Mouse (Mus musculus): ENCODE measurements around the gene Rprd1b.

Rprd1b gene

DNA sequence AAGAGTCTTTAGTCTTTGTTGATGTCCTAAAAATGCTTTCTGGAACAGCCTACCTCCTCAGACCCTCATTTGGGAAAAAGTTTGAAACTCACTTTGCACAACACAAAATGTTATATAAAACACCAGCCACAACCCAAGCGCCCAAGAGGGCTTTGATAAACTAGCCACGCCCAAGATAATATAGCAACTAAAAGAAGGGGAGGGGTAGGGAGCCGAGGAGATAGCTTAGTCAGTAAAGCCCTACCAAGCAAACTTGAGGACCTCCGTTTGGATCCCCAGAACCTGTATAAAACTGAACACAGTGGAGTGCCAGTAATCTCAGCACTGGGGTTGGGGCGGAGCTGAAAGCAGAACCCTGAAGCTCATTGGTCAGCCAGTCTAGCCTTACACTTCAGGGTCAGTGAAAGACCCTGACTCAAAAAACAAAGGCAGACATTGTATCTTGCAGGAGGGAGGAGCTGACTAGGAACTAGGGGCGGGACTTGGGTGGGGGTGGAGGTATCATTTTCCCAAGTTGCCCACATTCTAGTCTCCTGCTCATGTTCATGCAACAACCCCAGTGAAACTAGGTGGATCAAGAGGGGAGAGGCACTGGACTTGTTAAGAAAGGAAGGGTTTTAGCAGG is 124.5 kb downstream of the Rprd1b start:
- no peak for DNase-seq

DNA sequence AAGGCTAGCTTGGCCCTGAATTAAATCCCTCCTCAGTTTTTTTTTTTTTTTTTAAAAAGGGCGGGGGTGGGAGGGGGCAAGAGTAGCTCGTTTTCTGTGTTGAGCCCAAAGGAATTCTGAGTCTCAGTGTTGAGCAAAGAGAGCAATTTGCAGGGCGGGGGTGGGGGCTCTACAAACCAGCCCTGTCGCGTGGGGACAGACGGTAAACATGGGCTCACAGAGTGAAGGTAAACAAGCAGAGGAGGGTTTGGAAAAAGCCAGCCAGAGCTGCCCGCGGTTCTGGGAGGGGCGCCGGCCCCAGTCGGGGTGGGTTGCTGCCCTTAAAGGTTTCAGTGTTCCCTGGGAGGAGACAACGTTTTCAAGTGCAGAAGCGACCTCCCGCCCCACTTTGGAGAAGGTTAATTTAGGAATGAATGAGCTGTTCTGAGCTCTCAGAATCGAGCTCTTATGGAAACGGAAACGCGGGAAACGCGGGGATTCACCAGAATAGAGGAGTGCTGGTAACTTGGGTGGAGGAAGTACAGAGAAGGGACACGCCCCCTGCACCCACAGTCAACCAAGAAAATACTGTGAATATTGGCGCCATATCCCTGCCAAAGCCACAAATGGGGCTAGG is 125.5 kb downstream of the Rprd1b start:
- DNase-seq: no peak

DNA sequence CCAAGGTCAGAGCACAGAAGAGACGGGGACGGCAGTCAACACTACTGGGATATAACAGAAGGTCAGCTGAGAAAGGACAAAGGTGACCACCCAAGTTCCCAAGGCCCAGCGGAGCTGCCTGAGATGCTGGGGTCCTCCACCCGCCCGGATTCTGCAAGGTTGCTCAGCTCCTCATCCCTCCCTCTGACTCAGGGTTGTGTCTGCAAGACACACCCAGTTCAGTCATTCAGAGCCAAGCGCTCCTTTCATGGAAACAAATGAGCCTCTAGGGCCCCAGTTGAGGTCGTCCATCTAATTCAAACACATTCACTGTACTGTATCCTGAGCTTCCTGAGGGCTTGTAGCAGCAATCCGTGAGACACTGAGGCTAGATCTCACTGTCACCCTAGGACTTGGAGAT is 126.3 kb downstream of the Rprd1b start:
- DNase-seq: no peak

DNA sequence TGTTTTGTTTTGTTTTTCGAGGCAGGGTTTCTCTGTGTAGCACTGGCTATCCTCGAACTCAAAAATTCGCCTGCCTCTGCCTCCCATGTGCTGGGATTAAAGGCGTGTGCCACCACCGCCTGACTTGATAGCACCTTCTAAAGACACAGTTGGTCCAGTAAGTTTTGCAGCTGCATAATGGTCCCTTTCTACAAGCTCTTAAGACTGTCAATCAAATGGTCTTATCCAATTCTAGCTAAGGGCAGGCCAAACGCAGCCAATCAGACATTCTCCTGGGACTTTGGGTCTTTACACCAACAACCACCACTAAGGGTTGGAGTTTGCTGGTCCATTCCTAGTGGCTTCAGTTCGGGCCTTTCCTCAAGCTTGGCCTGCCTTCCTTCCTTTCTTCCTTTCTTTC is 126.8 kb downstream of the Rprd1b start:
- DNase-seq: no peak

DNA sequence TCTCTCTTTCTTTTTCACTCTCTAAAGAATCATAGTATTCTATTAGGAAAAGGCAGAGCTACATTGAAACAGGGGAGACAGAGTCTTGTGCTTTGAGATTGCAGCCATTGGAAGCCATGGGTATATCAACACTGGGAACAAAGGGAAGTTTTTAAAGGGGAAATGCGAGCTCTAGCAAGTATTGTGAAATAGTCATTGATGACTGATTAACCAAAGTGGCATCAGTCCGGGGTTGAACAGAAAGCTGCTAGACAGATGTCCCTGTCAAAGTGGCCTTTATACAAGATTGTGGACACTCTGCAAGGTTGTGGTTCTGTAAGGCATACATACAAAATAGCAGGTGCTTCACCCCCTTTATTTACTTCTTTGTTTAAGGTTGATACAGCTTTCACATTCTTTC is 127.3 kb downstream of the Rprd1b start:
- no peak for DNase-seq

DNA sequence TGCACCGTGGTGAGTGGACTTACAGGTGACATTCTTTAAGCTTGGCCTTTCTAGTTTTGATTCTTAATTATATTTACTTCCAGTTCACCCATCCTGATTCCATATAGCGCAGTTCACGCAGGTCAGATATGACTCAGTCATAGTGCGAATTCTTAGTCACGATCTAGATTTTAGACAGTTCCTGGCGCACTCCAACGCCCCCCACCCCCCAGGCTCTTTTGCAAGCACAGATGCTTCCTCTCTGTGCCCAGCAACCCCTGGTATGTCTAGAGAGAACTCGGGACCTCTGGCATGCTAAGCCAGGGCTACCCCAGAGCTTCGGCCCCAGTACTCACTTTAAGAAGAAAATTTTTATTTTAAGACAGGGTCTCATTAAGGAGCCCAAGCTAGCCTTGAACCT is 128.2 kb downstream of the Rprd1b start:
- no peak for DNase-seq

DNA sequence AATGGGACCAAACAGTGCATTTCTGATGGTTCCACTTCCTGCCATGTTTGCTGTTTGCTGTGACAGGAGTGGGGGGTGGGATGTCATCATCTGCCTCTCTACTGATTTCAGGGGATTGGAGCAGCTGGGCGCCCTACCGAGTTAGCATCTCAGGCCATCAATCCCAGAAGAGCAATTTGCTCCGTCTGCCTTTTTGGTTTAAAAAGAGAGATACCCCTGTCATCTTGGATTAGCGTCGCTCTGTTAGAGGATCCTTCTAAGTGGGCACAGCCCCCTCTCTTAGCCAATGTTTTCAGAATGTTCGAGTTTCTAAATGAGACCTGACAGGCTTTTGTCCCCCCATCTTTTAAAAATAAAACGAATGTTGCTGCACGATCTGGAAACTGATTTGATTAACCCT is 129.4 kb downstream of the Rprd1b start:
- no peak for DNase-seq

DNA sequence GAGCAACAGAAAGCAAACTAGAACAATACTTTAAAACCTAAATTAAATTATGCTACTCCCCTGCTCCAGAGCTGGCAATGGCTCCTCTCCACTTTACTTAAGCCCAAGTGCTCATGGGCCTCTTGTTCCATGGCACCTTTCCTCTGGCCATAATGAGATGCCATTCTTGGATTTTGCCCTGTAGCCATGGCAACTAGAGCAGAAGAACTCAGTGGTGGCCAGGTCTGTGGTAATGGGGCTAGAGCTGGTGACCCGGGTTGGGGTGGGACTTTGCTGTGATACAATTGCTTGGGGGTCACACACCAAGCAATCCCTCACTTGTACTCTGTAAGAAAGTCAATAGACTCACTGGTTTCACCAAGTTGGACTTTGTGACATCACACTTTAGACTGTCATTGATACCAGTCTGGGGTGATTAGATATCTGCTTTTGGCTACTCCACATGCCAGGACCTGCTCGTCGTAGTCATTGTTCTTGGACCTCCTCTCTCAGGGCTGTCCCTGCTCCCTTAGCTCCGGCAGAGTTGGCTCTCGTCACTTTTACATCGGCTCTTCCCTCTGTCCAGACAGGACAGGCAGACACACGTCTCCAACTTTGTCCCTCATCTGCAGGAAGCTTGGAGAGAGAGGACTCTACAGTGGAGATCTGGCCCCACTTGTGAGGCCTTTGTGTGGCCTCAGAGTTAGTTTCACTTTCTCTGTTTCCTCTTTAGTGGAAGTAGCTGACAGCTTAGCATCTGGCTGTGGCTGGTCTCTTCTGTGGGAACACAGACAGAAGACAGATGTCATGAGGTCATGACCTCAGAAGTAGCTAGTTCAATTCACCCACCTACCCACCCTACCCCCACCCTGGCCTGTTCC is 131.3 kb downstream of the Rprd1b start:
- no peak for DNase-seq

DNA sequence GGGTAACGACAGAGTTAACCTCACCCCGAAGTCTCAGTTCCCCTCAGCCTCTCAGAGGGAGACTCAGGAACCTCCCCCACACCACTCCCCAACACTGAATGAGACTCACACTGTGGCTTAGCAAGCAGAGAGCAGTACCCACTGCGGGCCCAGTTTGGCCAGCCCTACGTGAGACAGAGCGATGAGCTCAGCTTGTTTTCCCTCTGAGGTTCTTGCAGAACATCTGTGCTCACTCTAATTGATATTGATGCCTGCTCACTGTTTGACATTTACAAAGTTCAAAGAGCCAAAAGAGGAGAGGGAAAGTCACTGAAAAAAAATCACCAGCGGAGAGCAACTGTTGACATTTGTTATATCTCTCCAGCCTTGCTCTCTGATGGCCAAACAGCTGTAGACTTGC is 133.5 kb downstream of the Rprd1b start:
- no peak for DNase-seq

DNA sequence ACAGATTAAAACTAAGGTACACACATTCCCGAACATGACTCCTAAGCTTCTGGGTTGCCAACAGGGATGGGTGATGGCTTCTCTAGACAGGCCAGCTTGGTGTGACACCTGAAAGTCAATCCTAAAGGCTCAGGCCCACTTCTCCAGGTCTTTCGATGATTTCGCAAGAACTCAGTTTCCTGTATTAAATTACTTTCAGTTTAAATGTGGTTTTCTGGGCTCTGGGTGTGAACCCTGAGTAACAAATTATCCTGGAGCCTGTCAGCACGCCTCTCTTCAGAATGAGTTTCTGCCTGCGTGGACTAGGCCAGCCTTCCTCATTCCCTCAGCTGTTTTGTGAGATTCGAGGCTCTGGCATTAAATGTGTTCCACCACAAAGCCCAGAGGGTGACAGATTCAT is 134.7 kb downstream of the Rprd1b start:
- DNase-seq: no peak

DNA sequence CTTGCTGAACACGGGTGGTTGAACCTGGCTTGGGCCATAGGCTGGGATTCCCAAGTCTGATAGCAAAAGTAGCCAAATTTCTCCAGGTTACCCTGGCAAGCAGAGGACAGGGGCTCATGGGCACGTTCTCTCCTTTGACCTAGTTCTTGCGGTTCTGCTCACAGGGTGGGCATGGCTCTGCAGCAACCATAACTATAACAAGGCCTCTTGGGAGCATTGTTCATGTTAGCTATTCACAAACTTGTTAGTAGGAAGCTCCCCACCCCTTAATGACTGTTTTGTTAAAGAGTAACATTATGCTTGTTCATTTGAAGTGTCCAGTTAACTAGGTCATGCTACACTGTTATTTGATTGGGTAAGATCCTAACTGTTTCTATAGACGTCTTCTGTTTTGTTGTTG is 137.5 kb downstream of the Rprd1b start:
- DNase-seq: no peak

DNA sequence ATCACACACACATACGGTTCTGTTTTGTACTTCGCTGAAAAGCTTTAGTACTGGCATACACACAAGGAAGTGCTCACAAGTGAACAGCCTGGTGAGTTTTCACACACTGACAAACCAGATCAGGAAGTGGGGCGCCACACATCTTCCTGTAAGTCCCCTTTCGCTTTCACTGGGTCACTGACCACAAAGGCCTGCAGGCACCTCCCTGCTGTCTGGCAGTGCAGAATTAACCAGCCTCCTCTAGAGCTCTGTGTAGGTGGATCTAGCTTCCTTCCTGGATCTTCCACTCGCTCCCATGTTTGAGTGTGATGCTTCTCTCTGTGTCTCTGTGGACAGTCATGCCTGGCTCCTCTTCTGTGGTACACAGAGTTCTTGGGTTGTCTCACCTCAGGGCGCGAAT is 138.3 kb downstream of the Rprd1b start:
- DNase-seq: no peak

DNA sequence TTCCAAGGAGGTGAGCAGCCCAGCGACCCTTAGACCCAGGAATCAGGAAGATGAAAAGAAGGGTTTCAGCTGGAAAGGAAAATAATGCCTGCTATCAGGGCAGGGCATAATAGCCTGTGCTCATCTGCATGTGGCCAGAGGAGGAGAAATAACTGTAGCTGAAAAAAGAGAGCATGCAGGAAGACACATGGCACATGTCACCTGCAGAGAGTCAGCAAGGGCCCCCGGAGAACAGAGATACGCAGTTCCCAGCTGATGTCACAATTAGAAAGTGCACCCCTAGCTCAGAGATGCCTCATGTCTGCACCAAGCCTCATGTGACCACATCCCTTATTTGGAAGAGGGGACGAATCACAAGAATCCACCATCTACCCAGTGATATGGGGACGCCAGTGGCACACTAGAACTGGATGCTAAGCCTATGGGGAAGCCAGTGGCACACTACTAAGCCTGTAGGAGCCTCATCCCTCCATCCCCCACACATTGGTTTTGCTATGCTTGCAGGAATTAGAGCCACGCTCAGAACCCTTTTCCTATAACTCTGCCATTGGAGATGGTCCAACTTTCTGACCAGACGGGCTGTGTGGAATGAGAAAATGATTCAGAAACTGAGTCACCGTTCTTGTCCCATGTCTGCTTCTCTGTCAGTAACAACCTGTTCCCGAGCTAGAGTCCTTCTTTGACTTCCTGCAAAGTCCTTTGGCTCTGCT is 139.4 kb downstream of the Rprd1b start:
- DNase-seq: no peak

DNA sequence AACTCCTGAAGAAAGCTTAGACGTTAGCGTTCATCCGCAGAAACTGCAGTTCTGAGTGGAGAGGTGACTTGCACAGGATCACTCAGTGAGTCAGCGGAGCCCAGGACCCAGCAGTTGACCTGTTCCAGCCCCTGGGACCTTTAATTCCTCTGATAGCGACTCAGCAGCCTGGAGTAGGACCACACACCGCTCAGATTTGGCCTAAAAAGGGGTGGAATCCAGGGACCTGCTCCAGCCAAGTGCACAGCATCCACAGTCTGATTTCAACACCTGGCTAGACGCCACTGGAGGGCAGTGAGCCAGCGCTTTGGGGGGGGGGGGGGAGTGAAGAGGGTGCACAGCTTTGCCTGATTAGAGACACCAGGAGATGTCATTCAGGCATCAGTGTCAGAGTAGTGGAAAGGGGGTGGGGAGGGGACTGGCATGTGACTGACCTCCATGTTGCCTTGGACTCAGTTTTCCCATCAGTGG is 140.5 kb downstream of the Rprd1b start:
- DNase-seq: no peak

DNA sequence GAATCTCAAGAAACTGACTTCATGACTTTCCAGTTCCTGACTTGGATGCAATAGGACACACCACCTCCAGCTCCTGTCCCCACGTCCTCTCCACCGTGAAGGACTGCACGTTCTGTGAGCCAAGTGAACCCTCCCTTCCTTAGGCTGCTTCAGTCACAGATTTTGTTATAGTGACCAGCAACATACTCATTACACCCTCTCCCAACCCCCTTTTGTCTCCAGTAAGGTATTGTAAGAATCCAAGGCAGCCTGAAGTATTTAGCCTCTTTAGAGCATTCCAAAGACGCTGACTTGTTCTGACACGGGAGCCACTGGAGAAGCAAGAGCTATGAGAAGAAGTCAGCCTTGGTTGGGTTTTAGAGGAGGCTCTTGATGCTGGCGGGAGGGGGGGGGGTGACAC is 141.1 kb downstream of the Rprd1b start:
- no peak for DNase-seq

DNA sequence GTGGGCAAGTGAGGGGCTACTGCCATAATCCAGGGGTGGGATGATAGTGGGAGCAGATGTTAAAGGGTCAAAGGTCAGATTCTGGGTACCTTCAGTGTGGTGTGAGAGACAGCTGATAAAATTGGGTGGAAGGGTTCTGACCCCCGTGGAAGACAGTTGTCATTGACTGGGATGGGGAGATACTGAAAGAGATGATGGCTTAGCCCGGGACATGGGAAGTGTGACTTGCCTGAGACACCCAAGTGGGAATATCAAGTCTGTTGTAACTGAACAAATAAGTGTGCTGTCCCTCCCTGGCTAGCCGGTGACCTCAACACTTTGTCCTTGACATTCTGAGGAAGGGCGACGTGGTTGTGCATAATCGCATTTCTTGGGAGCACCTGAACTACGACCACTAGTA is 141.5 kb downstream of the Rprd1b start:
- no peak for DNase-seq

DNA sequence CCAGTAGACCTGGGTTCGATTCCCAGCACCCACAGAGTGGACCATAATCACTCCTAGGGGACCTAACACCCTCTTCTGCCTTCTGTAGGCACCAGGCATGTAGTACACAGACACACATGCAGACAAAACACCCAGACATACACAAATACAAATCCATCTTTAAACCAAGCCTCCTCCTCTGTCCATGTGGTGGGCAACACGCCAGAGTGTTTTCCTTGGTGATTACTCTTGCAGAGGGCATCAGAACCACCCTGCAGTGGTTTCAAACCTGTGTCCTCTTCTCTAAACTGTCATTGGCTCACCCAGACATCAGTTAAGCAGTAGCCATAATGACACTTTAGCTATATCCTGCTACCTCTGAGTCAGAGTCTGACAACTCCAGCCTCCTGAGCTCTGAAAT is 142.1 kb downstream of the Rprd1b start:
- no peak for DNase-seq

DNA sequence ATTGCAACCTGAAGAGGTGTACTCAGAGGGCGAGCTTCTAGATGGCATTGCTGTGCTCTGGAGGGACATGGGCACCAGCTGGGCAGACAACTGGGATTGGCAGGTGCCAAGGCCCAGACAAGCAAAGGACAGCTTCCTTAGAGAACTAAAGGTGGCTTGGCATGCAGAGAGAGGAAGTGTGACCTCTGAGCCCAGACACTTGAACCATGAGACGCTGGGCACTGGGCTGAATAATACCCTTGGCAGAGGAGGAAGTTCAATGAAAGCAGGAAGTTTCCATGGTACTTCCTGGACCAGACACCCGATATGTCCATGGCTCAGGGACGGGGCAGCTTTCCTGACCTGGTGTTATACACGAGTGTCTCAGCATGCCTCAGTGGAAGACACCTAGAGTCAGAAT is 146.1 kb downstream of the Rprd1b start:
- no peak for DNase-seq

DNA sequence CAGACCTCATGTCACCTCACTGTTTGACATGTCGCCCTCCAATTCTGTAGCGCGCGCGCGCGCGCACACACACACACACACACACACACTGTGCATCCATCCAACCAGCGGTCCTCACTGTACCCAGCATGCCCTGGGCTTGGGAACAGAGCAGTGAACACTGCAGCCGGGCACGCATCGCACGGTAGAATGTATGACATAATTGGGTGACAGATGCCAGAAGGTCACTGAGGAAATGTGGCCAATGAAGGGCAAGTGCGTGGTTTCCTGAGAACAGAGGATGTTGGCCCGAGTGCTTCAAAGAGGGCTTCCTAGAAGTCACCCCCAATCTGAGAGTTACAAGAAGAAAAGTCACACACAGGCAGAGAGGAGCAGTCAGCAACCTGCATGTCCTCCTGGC is 146.7 kb downstream of the Rprd1b start:
- no peak for DNase-seq

DNA sequence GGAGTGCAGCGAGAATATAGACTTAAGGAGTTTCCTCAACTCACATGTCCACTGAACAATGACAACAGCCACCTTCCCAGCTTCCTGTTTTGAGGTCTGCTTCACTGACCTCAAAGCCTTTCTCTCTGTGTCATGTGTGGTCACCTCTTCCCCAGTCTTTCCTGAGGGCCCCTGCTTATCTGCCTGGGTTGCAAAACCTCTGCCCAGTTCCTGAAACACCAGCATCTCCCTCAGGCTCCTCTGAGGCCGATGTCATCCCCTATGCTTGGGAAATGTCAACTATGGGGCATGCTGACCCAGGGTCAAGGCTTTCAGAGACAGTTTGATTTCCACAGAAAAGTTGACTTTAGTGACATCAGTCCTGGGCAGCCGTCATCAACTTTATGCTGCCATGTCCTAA is 147.1 kb downstream of the Rprd1b start:
- DNase-seq: no peak

DNA sequence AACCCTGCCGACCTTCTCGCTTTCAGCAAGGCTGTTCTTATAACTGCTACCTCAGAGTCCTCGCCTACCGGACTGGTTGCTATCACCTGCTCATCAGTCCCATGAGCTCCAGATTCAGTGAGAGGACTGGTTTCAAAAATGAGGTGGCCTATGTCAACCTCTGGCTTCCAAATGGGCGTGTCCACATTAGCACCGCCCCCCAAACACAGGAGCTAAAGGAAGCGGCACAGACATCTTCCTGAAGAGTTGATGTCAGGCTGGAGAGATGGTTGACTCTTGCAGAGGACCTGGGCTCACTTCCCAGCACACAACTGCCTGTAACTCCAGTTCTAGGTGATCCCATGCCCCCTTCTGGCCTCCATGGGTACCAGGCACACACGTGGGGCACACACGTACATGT is 148.5 kb downstream of the Rprd1b start:
- DNase-seq: no peak

DNA sequence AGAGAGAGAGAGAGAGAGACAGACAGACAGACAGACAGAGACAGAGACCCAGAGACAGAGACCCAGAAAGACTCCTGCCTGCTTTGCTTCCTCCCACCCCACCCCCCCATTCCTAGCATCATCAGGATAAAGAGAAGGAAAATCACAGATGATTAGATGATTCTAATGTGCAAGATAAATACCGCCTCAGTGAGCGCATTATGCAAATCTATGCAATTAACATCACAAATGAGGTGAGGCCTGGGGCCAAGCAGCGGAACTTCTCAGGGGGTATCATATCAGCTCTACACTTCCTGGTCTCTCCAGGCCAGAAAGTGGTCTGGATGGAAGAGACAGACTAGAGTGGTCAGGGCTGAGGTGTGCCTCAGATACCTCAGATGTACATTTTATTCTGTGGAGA is 149.3 kb downstream of the Rprd1b start:
- no peak for DNase-seq

DNA sequence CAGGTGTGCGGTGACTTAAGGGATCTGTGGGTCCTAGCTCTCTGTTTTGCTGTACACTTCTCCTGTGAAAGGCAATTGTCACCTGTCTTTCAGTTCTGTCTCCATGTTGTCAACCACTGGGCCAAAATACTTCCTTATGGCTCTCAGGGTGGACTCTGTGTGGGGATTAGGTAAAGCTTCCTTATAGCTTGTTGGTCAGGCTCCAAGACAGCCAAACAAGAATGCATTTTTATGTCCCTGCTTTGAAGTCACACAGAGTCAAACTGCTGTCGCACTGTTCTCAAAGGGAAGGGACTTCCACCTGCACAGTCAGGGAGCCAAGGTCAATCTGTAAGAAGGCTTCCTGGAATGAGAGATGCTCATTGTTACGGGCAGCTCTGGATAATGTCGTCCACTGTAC is 149.8 kb downstream of the Rprd1b start:
- no peak for DNase-seq
